Mouse (Mus musculus) left cerebral cortex, postnatal 25 days (tissue): ENCODE results near the gene Rufy3. TPM values are rescaled to one million over a fixed set of nuclear protein-coding genes. Genes with fewer than 3 reads are reported as not detected.
"Not testable (repeated sequence)": the region's sequence is repeated elsewhere in the genome, so short reads cannot be mapped to it uniquely, and the experiment has no call there.

Experiments used
- DNase-seq, 2 experiments: peaks; one replicate each; pipeline ENCODE4 v3.0.0; 2022; ENCODE audit warnings: low spot score in 2 of 2, mixed read lengths in 1 of 2
- intact Hi-C: fragments of 180-260 bp; cut with DNase I; formaldehyde crosslinking; loops from one replicate; pipeline ENCODE4 v1.15.1; 2025
- total RNA-seq, 2 experiments: library from RNA; stranded (reverse); gene quantifications; 2 replicates each; pipeline ENCODE4 v1.2.3; 2021

The Rufy3 gene
- total RNA-seq = 100 to 1,000 TPM; 176 to 178 TPM

DNA sequence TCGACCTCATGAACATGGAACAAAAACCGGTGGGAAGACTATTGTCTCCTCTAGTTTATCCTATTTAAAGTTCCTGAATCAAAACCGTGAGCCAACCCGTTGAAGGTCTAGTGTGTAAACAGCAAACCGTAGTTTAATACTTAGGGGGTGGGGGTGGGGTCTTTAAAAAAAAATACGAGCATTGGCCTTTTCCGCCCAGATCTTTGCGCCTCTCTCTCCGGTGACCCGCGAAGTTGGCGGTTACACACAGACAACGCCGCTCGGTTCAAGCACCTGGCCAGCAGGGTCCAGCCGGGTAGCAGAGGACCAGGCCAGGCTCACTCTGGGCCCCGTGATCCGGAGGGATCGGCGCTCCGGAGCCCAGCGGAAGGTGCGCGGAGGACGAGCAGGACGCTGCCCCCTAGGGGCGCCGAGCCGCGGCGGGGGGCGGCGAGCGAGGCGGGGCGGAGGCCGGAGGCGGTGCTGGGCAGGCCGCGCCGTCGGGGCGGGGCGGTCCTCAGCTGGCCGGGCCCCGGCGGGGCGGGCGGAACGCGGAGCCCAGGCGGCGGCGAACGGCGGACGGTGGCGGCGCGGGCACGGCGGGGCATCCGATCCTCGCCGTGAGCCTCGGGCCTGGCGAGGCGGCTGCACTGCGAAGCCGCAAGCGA, at the start of gene Rufy3:
Rufy3 (plus strand) TSS at position 540 of the 647 bp plus-strand sequence.
- intact Hi-C loops = no loop called here
- peak; percentile 65 to 74 for DNase-seq

DNA sequence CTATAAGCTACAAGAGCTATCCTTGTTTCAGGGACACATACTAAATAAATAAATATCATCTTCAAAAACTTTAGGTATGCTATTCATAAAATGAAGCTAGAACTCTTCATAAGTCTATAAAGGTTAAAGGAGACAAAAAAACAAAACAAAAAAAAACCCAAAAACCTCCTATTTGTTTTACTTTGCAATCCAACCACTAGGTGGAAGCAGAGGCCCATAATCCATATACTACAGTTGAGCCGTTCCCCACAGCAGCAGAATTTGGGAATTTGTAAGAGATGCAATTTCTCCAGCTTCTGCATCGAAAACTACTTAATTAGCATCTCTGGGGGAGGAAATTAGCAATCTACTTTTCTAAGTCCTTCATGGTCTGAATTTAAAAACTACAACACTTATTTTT, 45.6 kb upstream of the Rufy3 start:
- DNase-seq = peak; percentile 32 to 40
- intact Hi-C loops = no loop called here

DNA sequence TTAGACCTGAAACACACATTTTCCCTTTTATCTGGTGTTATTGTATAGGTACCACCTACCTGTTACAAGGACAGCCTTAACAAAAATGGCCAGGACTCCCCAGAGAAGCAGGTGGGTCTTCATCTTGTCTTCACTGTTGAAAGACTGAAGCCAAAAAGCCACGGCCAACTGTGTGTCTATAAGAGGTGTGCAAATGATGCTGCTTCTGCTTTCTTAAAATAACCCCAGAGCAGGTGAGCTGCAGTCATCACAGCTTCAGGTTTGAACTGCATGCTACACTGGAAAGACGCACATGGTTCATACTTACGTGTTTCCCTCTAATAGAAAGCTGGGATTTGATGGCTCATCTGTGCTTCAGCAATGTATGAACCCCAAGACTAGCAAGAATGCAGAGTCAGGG, 37.2 kb upstream of the Rufy3 start, which contains the start of gene Jchain:
Jchain (minus strand) TSS at position 235 of the 400 bp plus-strand sequence.
- intact Hi-C loops = no loop called here
- no peak for DNase-seq

DNA sequence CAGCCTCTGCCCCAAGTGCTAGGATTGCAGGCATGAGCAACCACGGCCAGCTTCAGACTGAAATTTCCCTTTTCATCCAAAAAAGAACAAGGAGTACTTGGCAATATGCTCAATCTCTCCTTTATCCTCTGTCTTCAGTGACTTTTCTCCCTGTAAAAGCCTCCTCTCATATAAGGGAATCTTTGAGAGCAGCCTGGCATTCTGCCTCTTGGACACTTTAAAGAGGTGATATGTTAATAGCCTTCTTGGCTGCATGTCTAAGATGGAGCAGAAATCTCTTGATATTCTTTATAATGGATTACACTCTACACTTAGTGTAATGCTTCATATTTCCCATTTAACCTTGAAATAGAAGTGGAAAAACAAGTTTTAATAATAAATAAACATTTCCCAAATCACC, 33.9 kb upstream of the Rufy3 start:
- DNase-seq = no peak
- intact Hi-C loops = loop anchor here (10.0 kb wide), 1 partner anchor 1676 kb away; no protein-coding TSS in a partner anchor

DNA sequence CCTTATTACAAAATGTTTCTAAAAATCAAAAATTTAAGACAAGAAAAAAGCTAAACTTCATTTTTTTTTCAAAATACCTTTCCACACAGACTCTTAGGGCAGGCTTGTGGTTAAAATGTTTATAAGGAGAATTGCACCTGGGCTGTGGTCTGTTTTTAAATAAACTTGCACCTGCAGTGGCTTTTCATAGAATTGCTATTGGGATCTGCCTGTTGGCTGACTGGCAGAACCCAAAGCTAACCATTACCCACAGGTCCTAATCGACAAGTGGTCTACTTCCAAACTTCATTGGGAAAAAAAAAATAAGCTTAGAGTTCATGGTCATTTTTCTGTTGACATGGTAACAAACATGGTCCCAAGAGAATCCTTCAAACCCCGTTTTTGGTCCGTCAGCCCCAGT, 30.1 kb upstream of the Rufy3 start:
- intact Hi-C loops = loop anchor here (10.0 kb wide), 1 partner anchor 1680 kb away; no protein-coding TSS in a partner anchor
- no peak for DNase-seq

DNA sequence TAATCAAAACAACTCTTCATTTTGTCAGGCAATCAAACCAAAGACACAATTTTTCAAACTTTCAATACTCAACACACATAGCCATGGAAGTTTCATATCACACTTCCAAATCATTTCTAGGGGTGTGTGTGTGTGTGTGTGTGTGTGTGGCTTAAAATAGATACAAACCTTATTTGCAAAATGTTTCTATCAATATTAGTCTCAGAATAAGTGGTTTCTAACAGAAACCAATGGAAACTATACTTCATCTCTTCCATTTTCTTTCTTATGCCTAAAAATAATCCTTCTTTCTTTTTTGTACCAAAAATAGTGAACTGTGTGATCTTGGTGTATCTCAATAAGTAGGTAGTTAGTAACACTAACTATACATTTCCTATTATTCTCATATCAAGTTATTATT, 24.0 kb upstream of the Rufy3 start:
- no peak for DNase-seq
- intact Hi-C loops = no loop called here

DNA sequence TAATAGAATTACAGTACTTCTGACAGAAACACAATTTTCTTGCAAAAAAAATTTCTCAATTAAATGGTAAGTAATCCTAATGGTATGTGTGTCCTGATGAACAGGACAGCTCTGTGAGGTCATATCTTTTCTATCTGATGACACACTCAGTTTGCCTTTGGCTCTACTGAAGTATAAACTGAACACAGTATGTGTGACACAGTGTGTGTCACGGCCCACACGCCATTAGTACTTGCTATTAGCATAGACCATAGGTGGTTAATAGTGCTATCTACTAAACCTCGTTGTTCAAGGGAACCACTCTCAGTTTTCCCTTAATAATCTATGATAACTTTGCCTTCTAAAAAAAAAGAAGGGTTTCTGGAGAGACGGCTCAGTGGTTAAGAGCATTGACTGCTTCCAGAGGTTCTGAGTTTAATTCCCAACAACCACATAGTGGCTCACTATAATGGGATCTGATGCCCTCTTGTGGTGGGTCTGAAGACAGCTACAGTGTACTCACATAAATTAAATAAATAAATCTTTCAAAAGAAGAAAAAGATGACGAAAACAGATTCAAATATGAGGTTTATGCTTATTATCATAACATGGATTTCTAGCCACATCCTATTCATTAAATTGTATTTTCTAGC, 22.1 kb upstream of the Rufy3 start:
- DNase-seq = peak; percentile 46 to 64
- intact Hi-C loops = no loop called here

DNA sequence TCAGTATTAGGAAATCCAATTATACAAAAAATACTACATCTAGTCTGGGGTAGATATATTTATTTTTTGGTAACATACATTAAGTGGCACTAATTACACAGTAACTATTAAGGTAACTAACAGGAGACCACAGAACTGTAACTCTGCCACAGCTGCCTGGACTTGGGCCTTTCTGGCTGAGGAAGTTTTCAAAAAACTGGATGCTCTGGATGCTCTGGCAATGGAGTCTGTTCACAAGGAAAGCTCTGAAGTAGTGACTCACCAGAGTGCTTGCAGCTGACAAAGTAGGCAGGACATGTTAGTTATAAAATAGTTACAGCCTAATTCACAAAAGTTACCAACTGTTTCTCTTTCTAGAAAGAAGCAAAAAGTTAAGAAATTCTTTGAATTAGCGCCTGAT, 20.4 kb upstream of the Rufy3 start:
- DNase-seq, intact Hi-C loops: not testable (repeated sequence)

DNA sequence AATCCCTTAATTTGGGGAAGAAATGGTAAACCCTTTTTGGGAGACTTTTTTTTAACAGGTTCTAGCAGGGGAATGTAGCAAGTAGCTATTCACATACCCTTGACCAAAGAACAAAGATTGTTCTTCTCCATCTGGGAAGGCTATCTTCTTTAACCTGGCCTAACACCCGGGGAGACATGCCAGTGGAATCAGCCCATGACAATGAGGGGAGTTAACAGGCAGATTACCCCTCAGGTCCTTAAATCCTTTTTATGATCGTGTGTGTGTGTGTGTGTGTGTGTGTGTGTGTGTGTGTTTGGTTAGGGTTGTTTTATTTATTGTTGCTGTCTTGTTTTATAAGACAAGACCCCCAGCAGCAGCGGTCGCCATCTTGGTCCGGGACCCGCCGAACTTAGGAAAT, 19.3 kb upstream of the Rufy3 start:
- intact Hi-C loops = no loop called here
- DNase-seq = no peak

DNA sequence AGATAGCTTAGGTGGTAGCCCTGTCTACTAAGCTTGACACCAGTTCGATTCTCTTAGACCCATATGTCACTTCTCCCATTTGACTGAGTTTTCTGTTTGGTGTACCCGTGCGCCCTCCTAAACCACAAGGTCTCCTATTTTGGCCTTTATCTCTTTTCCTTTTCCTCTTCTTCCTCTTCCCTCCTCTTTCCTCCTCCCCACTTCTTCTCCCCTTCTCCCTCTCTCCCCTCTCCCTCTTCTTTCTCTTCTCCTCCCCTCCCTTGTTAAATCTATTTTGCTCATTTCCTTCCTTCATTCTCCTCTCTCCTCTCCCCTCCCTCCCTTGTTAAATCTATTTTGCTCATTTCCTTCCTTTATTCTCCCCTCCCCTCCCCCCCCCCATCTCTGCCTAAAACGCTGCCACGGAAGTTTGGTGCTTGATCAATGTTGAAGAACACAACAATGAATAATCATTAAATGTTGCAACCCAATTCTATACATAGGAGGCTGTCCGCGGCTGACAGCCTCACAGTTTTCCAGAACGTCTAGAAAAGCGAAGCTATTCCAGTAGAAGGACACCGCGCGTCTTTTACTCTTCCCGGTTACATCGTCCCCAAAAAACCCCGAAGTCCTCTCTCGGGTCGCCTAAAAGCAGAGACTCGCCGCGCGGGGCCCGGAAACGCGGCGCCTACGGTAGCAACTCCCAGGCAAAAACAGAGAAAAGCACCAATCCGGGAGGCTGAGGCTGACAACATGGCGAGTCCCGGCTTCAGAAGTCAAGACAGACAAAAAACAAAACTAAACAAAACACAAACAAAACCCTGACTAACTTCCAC, 11.4 kb upstream of the Rufy3 start:
- intact Hi-C loops = no loop called here

DNA sequence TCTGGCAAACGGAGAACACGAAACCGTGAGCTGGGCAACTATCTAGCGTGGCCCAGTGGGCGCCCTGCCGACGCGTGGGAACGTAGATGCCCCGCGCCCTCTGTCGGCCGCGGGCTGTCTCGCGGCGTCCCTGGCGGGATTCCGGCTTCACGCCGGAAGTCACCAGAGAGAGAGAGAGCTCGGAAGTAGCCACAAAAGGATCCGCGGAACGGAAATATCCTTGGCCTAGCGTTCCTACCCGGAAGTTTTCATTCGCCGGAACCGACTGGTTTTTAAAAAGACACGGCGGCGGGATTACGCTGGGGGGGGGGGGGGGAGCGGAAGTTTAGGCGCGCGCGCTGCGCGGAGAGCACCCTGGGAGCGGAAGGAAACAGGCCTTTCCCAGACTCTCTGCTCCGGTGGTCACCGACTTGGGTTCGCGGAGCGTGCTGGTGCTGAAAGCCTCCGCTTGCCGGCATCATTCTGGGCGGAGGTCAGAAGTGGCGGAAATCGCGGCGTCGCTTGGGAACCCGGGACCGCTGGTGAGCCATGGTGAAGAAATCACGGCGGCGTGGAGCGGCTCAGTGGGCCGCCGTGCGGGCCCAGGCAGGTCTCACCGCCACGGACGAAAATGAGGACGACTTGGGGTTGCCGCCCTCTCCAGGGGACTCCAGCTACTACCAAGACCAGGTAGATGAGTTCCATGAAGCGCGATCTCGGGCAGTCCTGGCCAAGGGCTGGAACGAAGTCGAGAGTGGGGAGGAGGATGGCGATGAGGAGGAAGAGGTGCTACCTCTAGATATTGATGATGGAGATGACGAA, 10.6 kb upstream of the Rufy3 start, which contains the start of gene Utp3:
Utp3 (plus strand) TSS at position 377 of the 801 bp plus-strand sequence.
- intact Hi-C loops = no loop called here
- DNase-seq = peak; percentile 92 to 98

More for the DNA sequence above, 11.4 kb upstream of the Rufy3 start:
- DNase-seq = no peak

DNA sequence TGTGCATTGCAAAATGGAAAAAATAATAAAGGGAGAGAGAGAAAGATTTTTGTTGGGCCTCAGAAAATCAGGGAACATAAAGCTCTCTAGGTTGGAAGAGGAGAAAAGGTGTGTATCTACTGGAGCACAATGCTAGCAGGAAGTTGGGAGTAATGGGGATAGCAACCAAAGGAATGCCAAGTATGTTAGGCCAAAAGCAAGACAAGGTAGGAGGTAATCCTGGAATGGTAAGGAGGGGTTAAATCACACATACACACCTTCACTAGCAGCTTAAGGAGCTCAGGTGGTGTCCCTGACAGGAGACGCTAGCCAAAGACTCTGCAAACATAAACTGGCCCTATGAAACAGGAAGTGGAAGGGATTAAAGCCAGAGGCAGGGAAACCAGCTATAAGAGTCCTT, 5.8 kb upstream of the Rufy3 start:
- intact Hi-C loops = no loop called here
- DNase-seq = no peak

DNA sequence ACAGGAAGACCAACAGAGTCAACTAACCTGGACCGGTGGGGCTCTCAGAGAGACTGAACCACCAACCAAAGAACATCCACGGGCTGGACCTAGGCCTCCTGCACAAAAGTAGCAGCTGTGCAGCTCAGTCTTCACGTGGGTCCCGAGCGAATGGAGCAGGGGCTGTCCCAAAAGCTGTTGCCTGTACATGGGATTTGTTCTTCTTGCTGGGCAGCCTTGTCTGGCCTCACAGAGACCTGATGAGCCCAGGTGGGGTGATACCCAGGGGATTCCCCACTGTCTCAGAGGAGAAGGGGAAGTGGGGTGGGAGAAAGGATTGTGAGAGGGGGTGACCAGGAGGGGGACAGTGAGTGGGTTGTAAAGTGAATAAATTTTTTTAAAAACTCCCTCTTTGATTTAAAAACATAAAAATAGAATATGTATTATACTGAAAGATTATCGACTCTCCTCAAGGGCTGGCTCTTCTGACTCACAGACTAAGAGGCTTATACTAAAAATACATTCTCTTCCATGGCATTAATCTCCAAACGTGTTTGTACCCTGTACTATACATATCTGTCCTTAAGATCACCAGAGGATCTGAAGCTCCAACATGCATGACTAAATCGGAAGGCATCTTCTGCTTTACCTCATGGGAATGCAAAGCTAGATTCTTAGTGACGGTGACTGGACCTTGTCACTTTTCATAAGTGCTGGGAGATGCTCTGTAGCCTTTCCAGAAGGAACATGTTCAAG, 3.6 kb upstream of the Rufy3 start:
- intact Hi-C loops = no loop called here
- DNase-seq = no peak

DNA sequence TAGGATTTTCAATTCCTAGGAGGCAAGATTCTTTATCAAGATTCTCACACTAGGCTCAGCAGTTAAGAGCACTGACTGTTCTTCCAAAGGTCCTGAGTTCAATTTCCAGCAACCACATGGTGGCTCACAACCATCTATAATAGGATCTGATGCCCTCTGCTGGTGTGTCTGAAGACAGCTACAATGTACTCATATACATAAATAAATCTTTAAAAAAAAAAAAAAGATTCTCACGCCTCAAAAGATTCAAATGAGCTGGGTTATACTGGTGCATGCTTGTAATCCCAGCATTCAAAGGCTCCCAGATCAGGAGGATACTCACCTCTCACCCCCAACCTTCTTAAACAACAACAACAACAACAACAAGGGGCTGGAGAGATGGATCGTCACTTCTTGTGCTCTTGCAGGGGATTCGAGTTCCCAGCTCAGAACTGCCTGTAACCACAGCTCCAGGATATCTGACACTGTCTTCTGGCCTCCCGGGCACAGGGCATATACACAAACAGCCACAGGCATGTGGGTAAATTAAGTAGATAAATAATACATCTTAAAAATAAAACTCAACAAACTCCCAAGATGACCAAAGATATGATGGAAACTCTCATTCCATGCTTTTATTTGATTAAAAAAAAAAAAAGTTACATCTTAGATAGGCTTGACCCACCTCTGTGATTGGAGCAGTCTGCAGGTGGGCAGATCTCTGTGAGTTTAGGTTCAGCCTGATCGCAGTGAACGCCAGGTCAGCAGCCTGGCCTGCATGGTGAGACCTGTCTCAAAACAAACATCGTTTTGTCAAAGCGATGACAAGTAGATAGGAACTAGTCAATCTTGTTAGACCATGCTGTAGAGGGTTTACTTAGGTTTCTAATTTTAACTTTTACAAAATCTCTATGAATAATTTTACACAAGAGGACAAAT, 1.7 kb upstream of the Rufy3 start:
- intact Hi-C loops = no loop called here
- DNase-seq = no peak

DNA sequence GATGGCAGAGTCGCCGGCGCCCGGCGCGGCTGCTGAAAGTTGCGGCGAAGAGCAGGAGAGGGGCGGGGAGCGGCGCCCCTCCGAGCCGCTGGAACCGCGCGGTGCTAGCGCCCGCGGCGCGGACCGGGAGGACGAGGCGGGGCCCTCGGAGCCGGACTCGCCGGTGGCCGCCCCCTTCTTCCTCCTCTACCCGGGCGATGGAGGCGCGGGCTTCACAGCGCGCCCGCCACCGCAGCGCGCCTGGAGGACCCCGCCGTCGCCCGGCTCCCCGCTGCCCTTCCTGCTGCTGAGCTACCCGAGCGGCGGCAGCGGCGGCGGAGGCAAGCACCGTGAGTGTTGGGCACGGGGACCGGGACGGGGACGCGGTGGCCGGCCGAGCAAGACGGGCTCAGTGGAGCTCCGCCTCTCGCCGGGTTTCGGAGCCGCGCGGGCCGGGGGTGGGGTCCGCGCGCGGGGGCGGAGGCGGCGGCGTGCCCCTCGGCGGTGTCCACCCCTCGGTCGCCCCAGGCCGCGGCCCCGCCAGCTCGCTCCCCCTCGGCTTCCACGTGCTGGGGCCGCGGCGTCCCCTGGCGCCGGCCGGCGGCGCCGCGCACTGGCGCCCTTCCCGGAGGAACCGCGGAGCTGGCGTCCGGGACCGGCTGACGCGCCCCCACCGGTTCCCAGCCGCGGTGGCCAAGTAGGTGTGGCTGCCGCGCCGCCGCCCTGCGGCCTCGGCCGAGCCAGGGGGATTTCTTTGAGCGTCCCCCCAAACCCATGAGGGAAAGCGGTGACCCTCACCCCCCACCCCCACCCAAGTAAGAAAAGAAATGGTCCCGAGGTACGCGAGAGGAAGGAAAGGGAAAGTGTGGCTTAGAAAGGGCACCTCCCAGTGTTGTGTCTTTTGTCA, 551 bp downstream of the Rufy3 start:
- DNase-seq = peak; percentile 47 to 51
- intact Hi-C loops = loop anchor here (2.0 kb wide), 1 partner anchor 17 kb away; no protein-coding TSS in a partner anchor

DNA sequence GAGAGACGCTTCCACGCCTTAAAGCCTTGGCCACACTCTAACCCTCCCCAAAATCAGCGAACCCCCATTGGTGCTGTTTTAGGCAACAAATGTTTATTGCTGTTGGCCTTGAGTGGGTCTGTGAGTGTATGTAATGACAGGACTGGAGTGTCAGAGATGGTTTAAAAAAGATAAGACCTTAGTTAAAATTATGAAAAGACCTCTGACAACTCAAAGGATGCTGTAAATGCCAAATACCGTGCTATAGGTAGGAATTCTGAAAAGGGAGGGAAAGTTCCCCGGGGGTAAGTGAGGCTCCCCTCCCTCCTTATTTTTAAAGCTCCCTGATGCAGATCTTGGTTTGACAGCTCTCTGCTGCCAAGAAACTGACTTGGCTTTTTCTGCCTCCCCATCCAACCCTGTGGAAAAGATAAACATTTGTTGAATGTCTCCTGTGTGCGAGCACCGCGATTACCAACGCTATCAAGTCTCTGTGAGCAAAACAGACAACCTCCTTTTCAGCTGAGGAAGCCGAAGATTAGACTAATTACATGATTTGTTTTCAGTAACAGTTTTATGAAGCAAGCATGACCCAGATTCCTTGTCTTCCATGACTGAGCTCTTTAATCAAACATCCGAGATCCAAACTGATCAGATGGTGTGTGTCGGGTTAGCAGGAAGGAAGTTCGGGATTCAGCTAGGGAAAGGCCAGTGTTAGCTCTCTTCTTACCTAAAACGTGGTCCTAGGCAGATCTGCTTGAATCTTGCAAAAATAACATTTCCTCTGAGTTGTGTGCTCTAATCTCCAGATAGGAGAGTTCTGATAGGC, 1.4 kb downstream of the Rufy3 start:
- no peak for DNase-seq
- intact Hi-C loops = loop anchor here (2.0 kb wide), 1 partner anchor 17 kb away; no protein-coding TSS in a partner anchor
